Mouse (Mus musculus) liver, postnatal 0 days (tissue): Measurements from ENCODE around the gene 4930402H24Rik.

Experiments used
- CTCF ChIP-seq: sonication (generic); IDR thresholded peaks from 2 replicates; pipeline ENCODE4 v1.5.1; 2016; ENCODE audit warnings: antibody characterized with exemption, low read depth
- EP300 ChIP-seq: IDR thresholded peaks from 2 replicates; pipeline ENCODE4 v1.6.1; 2016; ENCODE audit warnings: antibody characterized with exemption, low read depth, mild to moderate bottlenecking

DNA sequence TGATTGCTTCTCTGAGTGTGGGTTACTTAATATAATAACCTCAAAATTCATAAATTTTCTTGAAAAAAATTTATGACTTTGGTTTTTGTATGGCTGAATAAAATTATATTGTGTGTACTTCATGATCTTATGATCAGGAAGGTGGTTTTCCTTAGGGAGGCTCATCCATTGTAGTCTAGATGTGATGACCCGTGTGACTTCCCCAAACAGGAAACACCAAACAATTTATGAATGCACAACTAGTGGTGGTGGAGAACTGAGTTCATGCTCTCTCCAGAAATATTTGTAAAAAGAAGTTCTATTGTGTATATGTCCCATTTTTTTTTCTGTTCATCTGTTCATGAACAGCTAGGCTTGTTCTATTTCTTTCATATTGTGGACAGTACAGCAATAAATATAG, 18.8 kb downstream of the 4930402H24Rik start:
- TF ChIP-seq CTCF = no peak
- no peak for TF ChIP-seq EP300
